Mouse (Mus musculus): ENCODE data around the gene Sept11. TPM values are rescaled to one million over a fixed set of nuclear protein-coding genes. Genes with fewer than 3 reads are reported as not detected.

Sept11 gene
- polyA plus RNA-seq, 1 experiment = 428 TPM

DNA sequence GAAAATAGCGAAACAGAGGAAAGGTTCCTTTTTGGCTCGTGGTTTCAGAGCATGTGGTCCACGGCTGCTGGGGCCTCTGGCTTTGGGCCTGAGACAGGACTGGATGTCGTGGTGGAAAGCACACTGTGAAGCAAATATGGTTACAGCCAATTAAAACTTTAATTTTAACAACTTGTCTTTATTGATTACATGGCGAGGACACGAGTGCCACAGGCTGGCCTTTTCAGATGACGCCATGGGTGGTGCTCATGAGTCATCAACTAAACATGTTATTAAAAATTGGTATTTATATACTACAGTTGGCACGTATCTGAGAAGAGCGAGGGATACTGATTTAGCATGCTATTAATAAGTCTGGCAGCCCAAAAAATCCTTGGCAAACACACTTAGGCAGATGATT, 41.3 kb upstream of the Sept11 start:
- no peaks in the 10 kb centered on the region for H3K4me1 ChIP-seq (ENCODE audit: control insufficient read depth, insufficient read depth, low read length)
- H3K27ac ChIP-seq (ENCODE audit: insufficient read depth, low read length) = no peak overlapping the region
- no peak overlapping the region for H3K4me3 ChIP-seq (ENCODE audit: insufficient read depth, low read length)
- TF ChIP-seq CTCF (IDR thresholded peaks at IDR 0.05; ENCODE audit: borderline replicate concordance, insufficient read depth, low read length) (no peak), POLR2A (IDR thresholded peaks at IDR 0.05; ENCODE audit: low read depth, low read length) (no peak)

DNA sequence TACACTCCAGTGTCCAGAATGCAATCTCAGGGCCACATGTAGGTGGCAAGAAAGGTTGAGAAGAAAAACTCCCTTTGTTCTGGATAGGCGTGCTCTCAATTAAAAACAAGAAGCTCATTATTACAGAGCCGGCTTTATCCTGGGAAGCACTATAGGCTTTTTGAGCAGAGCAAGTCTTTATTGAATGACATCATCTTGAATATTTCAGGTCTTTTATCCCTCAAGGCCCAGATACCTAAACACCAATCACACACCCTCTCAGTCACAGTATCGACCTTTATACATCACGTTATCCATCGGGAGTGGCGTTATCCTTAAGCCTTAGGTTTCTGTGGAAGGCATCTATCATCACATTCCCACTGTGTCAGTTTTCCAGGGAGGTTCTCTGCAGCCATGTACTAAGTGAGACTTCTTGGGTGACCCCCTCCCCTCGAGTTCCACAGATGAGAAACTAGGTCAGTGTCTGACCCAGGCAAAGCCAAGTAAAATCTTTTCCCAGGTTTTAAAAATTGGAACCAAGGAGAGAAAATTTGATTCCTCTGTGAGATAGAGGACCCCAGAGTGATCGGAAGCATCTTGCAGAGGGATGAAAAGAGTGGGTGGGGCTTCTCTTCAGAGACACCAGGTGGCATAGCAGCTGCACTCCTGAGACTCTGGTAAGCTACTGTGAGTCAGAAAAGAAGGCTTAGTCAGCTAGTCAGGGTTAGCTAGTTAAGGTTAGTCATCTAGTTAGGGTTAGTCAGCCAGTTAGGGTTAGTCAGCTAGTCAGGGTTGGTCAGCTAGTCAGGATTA, 39.4 kb upstream of the Sept11 start:
- TF ChIP-seq CTCF (IDR thresholded peaks at IDR 0.05; ENCODE audit: borderline replicate concordance, insufficient read depth, low read length) (no peak), POLR2A (IDR thresholded peaks at IDR 0.05; ENCODE audit: low read depth, low read length) (no peak)
- H3K4me3 ChIP-seq (ENCODE audit: insufficient read depth, low read length) = no peak overlapping the region

DNA sequence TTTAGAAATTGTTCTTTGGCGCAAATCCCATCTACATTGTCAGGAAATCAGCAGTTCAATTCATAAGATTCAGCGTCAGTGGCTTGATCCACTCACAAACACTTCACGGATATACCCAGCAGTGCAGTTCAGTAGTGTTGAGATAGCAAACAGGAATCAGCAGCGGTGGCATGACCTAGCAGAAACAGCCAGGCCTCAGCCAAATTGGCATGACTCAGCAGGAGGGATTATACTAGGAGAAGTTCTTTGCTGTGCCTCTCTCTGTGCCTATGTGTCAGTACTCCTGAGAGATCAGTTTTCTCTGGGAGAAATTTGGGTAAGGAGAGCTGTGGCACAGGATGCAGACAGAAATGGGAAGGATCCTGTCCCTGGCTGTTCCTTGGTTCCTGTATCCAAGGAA, 32.4 kb upstream of the Sept11 start:
- Histone ChIP-seq H3K27ac (ENCODE audit: insufficient read depth, low read length) (no peak overlapping the region), H3K4me1 (ENCODE audit: control insufficient read depth, insufficient read depth, low read length) (no peaks in the 10 kb centered on the region)
- TF ChIP-seq POLR2A (IDR thresholded peaks at IDR 0.05; ENCODE audit: low read depth, low read length) (no peak), CTCF (IDR thresholded peaks at IDR 0.05; ENCODE audit: borderline replicate concordance, insufficient read depth, low read length) (no peak)

More for the DNA sequence above, 39.4 kb upstream of the Sept11 start:
- Histone ChIP-seq H3K27ac (ENCODE audit: insufficient read depth, low read length) (no peak overlapping the region), H3K4me1 (ENCODE audit: control insufficient read depth, insufficient read depth, low read length) (no peaks in the 10 kb centered on the region)

DNA sequence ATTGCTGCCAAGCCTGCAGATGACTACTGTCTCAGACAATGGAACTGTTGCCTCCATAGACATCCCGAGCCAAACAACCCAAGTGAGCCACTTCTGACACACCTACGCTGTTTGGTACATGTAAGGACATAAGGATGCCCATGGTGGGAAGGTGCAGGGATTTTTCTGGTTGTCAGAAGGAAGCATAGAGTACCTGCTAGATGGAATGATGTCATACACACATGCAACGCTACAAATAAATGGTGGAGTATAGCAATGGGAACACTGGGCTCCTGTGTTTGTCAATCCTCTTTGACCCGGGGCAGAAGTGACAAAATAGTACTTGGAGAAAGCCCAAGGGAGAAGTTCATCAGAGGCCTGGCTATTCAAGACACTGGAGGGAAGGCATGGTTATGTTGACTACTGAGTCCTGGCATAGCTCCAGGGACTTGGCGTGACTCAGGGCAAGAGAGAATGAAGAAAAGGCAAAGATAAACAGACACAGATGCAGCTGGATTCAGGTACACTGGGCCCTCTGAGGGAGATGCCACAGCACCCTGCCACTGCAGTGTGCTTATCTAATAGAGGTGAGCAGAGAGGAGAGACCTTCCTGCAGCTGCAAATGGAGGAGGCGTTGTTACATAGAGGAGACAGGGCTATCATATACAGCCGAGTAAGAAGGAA, 15.4 kb upstream of the Sept11 start:
- H3K27ac ChIP-seq (ENCODE audit: insufficient read depth, low read length) = no peak overlapping the region
- TF ChIP-seq POLR2A (IDR thresholded peaks at IDR 0.05; ENCODE audit: low read depth, low read length) = no peak
- no peak for TF ChIP-seq CTCF (IDR thresholded peaks at IDR 0.05; ENCODE audit: borderline replicate concordance, insufficient read depth, low read length)

More for the DNA sequence above, 32.4 kb upstream of the Sept11 start:
- no peak overlapping the region for H3K4me3 ChIP-seq (ENCODE audit: insufficient read depth, low read length)

DNA sequence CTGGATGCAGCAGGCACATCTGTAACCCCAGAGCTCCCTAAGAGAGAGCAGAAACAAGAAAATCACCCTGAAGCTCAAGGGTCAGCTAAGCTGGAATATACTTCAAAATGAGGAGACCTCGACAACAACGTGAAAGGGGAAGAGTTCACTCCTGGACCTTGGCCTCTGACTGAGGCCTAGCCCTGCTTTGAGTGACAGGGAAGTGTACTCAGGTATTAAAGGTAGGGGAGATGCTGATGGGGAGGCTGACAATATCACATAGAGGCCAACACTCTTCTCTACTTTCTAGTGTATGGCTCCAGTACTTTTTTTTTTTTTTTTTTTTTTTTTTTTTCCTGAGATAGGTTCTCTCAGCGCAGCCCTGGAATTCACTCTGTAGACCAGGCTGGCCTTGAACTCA, 13.6 kb upstream of the Sept11 start:
- TF ChIP-seq POLR2A (IDR thresholded peaks at IDR 0.05; ENCODE audit: low read depth, low read length) = no peak
- TF ChIP-seq CTCF (IDR thresholded peaks at IDR 0.05; ENCODE audit: borderline replicate concordance, insufficient read depth, low read length) = no peak
- Histone ChIP-seq H3K27ac (ENCODE audit: insufficient read depth, low read length) (no peak overlapping the region), H3K4me3 (ENCODE audit: insufficient read depth, low read length) (no peak overlapping the region), H3K4me1 (ENCODE audit: control insufficient read depth, insufficient read depth, low read length) (no peaks in the 10 kb centered on the region; the same call in 1 of the 2 replicates)

More for the DNA sequence above, 15.4 kb upstream of the Sept11 start:
- Histone ChIP-seq H3K4me1 (ENCODE audit: control insufficient read depth, insufficient read depth, low read length) (no peaks in the 10 kb centered on the region; the same call in 1 of the 2 replicates), H3K4me3 (ENCODE audit: insufficient read depth, low read length) (no peak overlapping the region)

DNA sequence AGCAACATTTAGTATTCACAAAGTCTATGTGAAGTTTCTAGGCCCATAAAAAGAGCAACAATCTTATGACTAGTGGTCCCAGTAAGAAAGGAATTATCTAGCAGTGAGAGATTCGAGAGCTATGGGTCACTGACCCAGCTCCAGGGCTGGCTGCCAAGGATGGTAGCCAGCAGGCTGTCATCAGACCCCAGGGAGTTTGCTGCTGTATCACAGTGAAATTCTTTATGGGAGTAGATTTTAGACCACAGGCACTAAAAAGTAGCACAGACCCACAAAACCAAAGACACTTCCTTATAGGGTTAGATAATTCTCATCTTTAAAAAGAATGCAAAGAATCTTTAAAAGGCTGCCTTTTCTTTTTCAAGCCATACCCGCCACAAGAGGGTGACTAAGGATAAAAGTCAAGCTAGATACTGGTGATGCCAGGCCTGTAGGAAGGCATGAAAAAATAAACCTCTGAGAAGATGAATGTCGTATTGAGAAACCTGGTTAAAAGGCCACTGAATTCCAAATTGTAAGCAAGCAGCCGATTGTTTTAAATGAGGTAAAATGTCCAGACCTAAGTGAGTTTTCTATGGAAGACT, 8.1 kb upstream of the Sept11 start:
- H3K4me1 ChIP-seq (ENCODE audit: control insufficient read depth, insufficient read depth, low read length) = 0 out of 2 replicates have a peak, but pooled peaks cover 2% of the 10 kb centered on the region
- H3K27ac ChIP-seq (ENCODE audit: insufficient read depth, low read length) = peak overlapping the region; percentile 78
- TF ChIP-seq POLR2A (IDR thresholded peaks at IDR 0.05; ENCODE audit: low read depth, low read length) (no peak), CTCF (IDR thresholded peaks at IDR 0.05; ENCODE audit: borderline replicate concordance, insufficient read depth, low read length) (no peak)
- no peak overlapping the region for H3K4me3 ChIP-seq (ENCODE audit: insufficient read depth, low read length)

DNA sequence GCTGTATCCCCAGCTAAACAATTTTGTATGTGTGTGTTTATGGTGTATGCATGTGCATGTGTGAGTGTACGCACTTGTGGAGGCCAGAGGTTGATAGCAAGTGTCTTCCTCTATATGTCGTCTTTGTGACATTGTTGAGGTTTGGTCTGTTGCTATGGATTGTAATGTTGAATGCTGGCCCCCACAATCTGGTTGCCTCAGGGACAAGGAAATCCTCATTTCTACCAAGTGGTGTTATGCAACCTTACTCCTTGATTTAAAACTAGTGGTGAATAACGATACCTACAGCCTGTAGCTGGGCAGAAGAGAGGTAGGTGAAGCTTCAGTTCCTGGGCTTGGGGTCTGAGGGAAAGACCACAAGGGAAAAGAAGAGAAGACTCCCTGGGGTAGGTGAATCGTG, 7.3 kb upstream of the Sept11 start:
- H3K4me1 ChIP-seq (ENCODE audit: control insufficient read depth, insufficient read depth, low read length) = peaks cover 3% of the 10 kb centered on the region; the same call in 1 of the 2 replicates
- no peak overlapping the region for H3K4me3 ChIP-seq (ENCODE audit: insufficient read depth, low read length)
- no peak for TF ChIP-seq POLR2A (IDR thresholded peaks at IDR 0.05; ENCODE audit: low read depth, low read length)
- TF ChIP-seq CTCF (IDR thresholded peaks at IDR 0.05; ENCODE audit: borderline replicate concordance, insufficient read depth, low read length) = no peak
- H3K27ac ChIP-seq (ENCODE audit: insufficient read depth, low read length) = no peak overlapping the region

DNA sequence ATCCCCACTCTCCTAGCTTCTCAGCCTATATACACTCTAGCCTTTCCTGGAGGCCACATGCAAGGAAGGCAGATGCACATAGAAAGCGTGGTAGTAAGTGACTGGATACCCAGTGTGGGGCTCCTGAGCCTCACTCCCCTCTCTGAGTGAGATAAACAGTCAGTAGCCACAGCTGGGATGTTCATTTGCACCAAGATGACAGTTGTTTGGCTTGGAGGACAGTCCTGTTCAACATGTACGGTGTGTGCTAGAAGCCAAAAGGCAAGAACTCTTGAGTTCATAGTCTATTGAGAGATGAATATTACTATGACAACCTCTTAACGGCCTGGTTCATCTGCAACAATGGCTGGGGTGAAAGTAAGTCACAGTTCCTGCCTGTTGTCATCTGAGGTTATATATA, 2.0 kb upstream of the Sept11 start:
- Histone ChIP-seq H3K4me1 (ENCODE audit: control insufficient read depth, insufficient read depth, low read length) (peaks cover 6% of the 10 kb centered on the region; the same call in 1 of the 2 replicates), H3K4me3 (ENCODE audit: insufficient read depth, low read length) (0 out of 2 replicates have a peak overlapping the region, but pooled peaks have one; percentile 84), H3K27ac (ENCODE audit: insufficient read depth, low read length) (no peak overlapping the region)
- TF ChIP-seq CTCF (IDR thresholded peaks at IDR 0.05; ENCODE audit: borderline replicate concordance, insufficient read depth, low read length) (no peak), POLR2A (IDR thresholded peaks at IDR 0.05; ENCODE audit: low read depth, low read length) (0 out of 2 replicates have a peak, but pooled peaks have one; percentile 3)

DNA sequence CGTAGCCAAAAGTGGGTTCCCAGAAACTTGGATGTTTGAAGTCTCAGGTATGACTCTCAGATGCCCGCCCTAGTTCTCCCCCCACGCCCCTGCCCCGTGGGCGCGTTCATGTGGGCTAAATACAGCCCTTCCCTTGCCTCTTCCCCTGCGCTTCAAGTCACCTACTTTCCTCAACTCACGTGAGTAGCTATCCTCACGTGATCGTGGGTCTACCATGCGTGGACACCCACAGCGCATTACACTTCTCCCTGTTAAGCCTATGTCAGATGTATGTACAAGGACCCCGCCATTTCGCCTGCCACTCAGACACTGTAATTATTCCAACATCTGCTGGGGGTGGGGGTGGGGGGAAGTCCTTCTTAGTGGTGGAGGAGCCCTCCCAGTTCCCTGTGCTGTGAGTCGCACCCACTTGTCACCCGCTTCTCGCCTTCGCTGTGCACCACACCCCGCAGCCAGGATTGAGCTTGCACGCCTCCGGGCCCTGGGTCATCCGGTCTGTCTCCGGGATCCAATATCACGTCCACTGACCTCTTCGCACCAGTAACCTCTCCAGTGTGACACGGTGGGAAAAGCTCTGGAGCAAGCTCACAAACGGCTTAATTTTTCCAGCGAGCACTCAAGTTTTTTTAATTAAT, 973 bp upstream of the Sept11 start:
- Histone ChIP-seq H3K4me3 (ENCODE audit: insufficient read depth, low read length) (peak overlapping the region; percentile 84), H3K27ac (ENCODE audit: insufficient read depth, low read length) (0 out of 2 replicates have a peak overlapping the region, but pooled peaks have one; percentile 9), H3K4me1 (ENCODE audit: control insufficient read depth, insufficient read depth, low read length) (peaks cover 6% of the 10 kb centered on the region)
- TF ChIP-seq POLR2A (IDR thresholded peaks at IDR 0.05; ENCODE audit: low read depth, low read length) = peak; percentile 44
- no peak for TF ChIP-seq CTCF (IDR thresholded peaks at IDR 0.05; ENCODE audit: borderline replicate concordance, insufficient read depth, low read length)

All from embryonic fibroblast, embryonic 13.5 days (primary cell).